Mouse (Mus musculus) liver, embryonic 14.5 days (tissue): ENCODE results near the gene Kxd1.

Experiments used
- CTCF ChIP-seq: IDR thresholded peaks from 2 replicates; pipeline ENCODE4 v1.5.1; 2016; ENCODE audit warnings: antibody characterized with exemption, low read depth, control low read depth
- EP300 ChIP-seq: IDR thresholded peaks from 2 replicates; pipeline ENCODE4 v1.6.1; 2016; ENCODE audit warnings: antibody characterized with exemption, low read depth

DNA sequence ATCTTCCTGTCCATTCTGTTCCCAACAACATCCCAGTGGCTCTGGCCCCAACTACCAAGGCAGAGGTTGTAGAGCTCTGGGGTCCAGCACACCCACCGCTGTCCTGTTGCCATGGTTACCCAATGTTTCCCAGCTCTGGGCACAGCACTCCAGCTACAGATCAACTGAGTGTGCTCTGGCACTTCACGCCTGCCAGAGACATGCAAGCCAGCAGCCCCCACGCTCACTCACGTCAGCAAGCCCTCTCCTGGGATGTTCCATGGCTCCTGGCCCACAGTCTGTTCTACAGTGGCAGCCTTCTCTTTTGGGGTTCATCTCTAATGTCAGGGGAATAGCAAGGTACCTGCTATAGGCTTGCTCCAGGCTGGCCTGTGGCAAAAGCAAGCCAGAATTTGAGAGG, 64.5 kb downstream of the Kxd1 start:
- no peak for TF ChIP-seq CTCF
- TF ChIP-seq EP300, result no peak
